ENCODE assay signal across 8 mouse cellular contexts in the genomic region with DNA sequence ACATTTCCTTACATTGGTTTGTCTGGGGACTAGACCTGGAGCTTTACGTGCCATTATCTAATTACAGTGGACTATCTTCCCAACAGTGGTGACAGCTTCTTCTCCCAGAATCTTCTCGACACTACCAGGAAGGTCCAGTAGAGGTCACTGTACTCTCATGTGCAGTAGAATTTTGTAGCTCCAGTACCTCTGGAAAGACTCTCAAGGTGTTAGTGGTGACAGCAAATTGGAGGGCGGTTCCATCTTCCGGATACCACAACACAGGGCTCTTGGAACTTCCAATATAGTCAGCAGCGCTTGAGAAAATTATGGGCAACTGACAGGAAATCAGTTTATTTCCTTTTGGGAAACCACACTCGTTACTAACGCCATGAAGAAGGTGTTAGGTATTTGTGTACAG. TPM values are rescaled to one million over a fixed set of nuclear protein-coding genes. Genes with fewer than 3 reads are reported as not detected.
DNase-seq lines count a peak whose midpoint lies in the region; ATAC-seq lines count a peak whose summit lies in the region.

No protein-coding gene starts in this region.

- ATAC-seq in hematopoietic stem cell, adult 5-6 weeks (replicated peaks in 1 of 2; ENCODE audit: insufficient read depth in 1 of 2, low FRiP score in 2 of 2, low TSS enrichment in 1 of 2, low read depth in 1 of 2, poor library complexity in 2 of 2, severe bottlenecking in 2 of 2), result peak; percentile 37 to 76
- 0 out of 2 replicates have a peak, but pooled peaks have one; percentile 31 for ATAC-seq in monocyte, adult 5-6 weeks (replicated peaks; ENCODE audit: insufficient number of reproducible peaks, low FRiP score, low TSS enrichment, poor library complexity, severe bottlenecking)

- peak; percentile 38 for DNase-seq in ovary, postnatal 10 days (ENCODE audit: low spot score)
- DNase-seq in ovary, postnatal 36 days (ENCODE audit: low spot score), result no peak
- peak; percentile 63 to 69 for DNase-seq in adrenal gland, adult 18-20 months (ENCODE audit: low spot score in 2 of 2)
- DNase-seq in embryo, embryonic 10 days (ENCODE audit: low spot score), result peak; percentile 84
- peak; percentile 80 to 87 for DNase-seq in left cerebral cortex, postnatal 14 days (ENCODE audit: low spot score in 2 of 2)
- peak; percentile 80 for DNase-seq in thymus, postnatal 14 days

- intact Hi-C loops in left cerebral cortex, postnatal 14 days (cut with DNase I), result loop anchor here (5.0 kb wide), 1 partner anchor 299 kb away; no protein-coding TSS in a partner anchor

RNA-seq across cellular contexts. Expression of gene Usp44, which starts 12.7 kb away (rescaled TPM):
- total RNA-seq in adrenal gland, adult 18-20 months (2021), result not detected
- total RNA-seq in hematopoietic stem cell, adult 5-6 weeks (2017), result 0.69 and 1.8 TPM in 2 replicates
- not detected for total RNA-seq in left cerebral cortex, postnatal 14 days (2021)
- total RNA-seq in monocyte, adult 5-6 weeks (2017), result 0.29 TPM in 1 of 3 replicates, not detected in the others
